Mouse (Mus musculus) midbrain, postnatal 0 days (tissue): ENCODE results near the gene Caskin1. TPM values are rescaled to one million over a fixed set of nuclear protein-coding genes. Genes with fewer than 3 reads are reported as not detected.
"Not testable (repeated sequence)": the region's sequence is repeated elsewhere in the genome, so short reads cannot be mapped to it uniquely, and the experiment has no call there.

Source experiments
- ATAC-seq: fragments of 200-750 bp; cut with Nextera tagmentation; 2 replicates; pipeline ENCODE4 v1.8.0; 2017; ENCODE audit warnings: moderate number of reproducible peaks, mild to moderate bottlenecking, moderate TSS enrichment, moderate library complexity; ENCODE audit not compliant: low FRiP score
- DNase-seq: peaks from one replicate; pipeline ENCODE4 v3.0.0-alpha.2; 2015; ENCODE audit warnings: low spot score
- H3K27ac ChIP-seq: fragments of 300-500 bp; sonication (generic); 2 replicates; pipeline ENCODE4 v1.5.1; 2014; ENCODE audit warnings: low read depth, mild to moderate bottlenecking, low read length, mixed read lengths
- H3K27me3 ChIP-seq: fragments of 300-500 bp; sonication (generic); 2 replicates; pipeline ENCODE4 v1.6.1; 2014; ENCODE audit warnings: low read length, control low read depth, mixed read lengths; ENCODE audit not compliant: insufficient read depth
- H3K36me3 ChIP-seq: fragments of 300-500 bp; sonication (generic); 2 replicates; pipeline ENCODE4 v1.6.1; 2014; ENCODE audit warnings: low read length, control low read depth, mixed read lengths; ENCODE audit not compliant: insufficient read depth
- H3K4me1 ChIP-seq: fragments of 300-500 bp; sonication (generic); 2 replicates; pipeline ENCODE4 v1.6.1; 2014; ENCODE audit warnings: mild to moderate bottlenecking, control low read depth, antibody characterized with exemption, low read length, mixed read lengths; ENCODE audit not compliant: insufficient read depth
- H3K4me2 ChIP-seq: fragments of 300-500 bp; sonication (generic); 2 replicates; pipeline ENCODE4 v1.6.1; 2014; ENCODE audit warnings: low read depth, mild to moderate bottlenecking, low read length, mixed read lengths; ENCODE audit not compliant: poor library complexity, severe bottlenecking
- H3K4me3 ChIP-seq: fragments of 300-500 bp; sonication (generic); 2 replicates; pipeline ENCODE4 v1.5.1; 2014; ENCODE audit warnings: low read depth, mild to moderate bottlenecking, low read length, moderate library complexity
- H3K9ac ChIP-seq: fragments of 300-500 bp; sonication (generic); replicated peaks from 2 replicates; pipeline ENCODE4 v1.6.1; 2014; ENCODE audit warnings: mild to moderate bottlenecking, low read length, moderate library complexity, mixed read lengths; ENCODE audit not compliant: poor library complexity, severe bottlenecking
- H3K9me3 ChIP-seq: fragments of 300-500 bp; sonication (generic); 2 replicates; pipeline ENCODE4 v1.6.1; 2016; ENCODE audit warnings: low read length, control low read depth
- CTCF ChIP-seq: IDR thresholded peaks from 2 replicates; pipeline ENCODE4 v1.5.1; 2016; ENCODE audit warnings: antibody characterized with exemption, mild to moderate bottlenecking
- WGBS: fragments of 180-500 bp; shearing (Covaris S2); extraction: QIAGEN DNeasy Blood & Tissue Kit; methylation state at CpG from one replicate; pipeline ENCODE4 v1.1.7; 2014; 5-methylcytosine and 5-hydroxymethylcytosine counted together
- polyA plus RNA-seq: library from polyadenylated mRNA; unstranded; fragments of >200 nt; fragmentation: Nextera tagmentation; extraction: Ambion mirVana; gene quantifications from 2 replicates; pipeline ENCODE4 v1.2.1, GENCODE M21; 2015
- total RNA-seq: library from RNA; depleted of rRNA; stranded (reverse); fragments of >200 nt; gene quantifications from 2 replicates; pipeline ENCODE4 v1.2.3, GENCODE M21; 2014

Gene Caskin1
- total and polyA plus RNA-seq, 2 experiments from 2014 or later = 47.5 to 151 TPM

DNA sequence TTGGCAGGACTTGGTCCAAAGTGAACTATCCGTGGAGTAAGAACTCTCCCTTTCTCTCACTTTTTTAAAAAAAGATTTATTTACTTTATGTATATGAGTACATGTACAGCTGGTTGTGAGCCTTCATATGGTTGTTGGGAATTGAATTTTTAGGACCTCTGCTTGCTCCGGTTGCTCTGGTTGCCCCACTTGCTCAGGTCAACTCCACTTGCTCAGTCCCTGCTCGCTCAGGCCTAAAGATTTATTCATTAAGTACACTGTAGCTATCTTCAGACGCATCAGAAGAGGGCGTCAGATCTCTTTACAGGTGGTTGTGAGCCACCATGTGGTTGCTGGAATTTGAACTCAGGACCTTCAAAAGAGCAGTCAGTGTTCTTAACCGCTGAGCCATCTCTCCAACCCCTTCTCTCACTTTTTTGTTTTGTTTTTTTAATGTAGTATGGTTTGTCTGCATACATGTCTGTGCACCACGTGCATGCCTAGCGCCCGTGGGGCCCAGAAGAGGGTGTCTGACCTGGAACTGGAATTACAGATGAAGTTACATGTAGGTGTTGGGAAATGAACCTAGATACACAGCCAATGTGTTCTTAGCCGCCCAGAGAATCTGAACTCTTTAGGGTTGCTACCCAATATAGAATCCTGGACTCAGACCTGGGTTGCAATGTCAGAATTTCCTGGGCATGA lies 32.7 kb upstream of the Caskin1 start:
- WGBS = 52% methylated on average over 10 of the region's 10 CpGs
- DNase-seq = not testable (repeated sequence)
- ATAC-seq = 0 out of 2 replicates have a peak, but pooled peaks have one; percentile 1

DNA sequence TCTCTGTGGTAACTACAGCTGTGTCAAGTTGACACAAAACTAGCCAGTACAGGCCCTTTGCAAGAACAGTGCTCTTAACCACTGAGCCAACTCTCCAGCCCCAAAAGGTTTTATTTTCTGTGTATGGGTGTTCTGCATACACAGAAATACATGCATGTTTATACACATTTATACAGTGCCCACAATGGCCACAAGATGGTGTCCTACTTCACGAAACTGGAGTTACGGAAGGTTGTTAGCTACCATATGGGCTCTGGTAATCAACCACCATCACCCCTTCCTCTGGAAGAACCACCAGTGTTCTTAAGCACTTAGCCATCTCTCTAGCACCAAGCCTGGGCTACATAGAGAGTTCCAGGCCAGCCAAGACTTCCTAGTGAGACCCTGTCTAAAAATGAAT lies 26.8 kb upstream of the Caskin1 start:
- no peaks in the 10 kb centered on the region for H3K27me3 ChIP-seq
- H3K27ac ChIP-seq = no peak overlapping the region
- no peak overlapping the region for H3K4me3 ChIP-seq
- ATAC-seq = no peak
- peak; percentile 42 for DNase-seq
- H3K36me3 ChIP-seq = no peaks in the 10 kb centered on the region
- H3K4me2 ChIP-seq = no peak overlapping the region
- H3K9me3 ChIP-seq = no peaks in the 10 kb centered on the region
- H3K4me1 ChIP-seq = no peaks in the 10 kb centered on the region
- 62% methylated on average over 2 of the region's 2 CpGs for WGBS
- no peak overlapping the region for H3K9ac ChIP-seq
- peak; percentile 56 for TF ChIP-seq CTCF

More for the DNA sequence above, 32.7 kb upstream of the Caskin1 start:
- H3K9ac ChIP-seq, H3K27ac ChIP-seq, H3K4me1 ChIP-seq, H3K9me3 ChIP-seq, H3K36me3 ChIP-seq, H3K27me3 ChIP-seq: not testable (repeated sequence)
- H3K4me3 ChIP-seq = peak overlapping the region; percentile 86; the same call in 1 of the 2 replicates
- peak; percentile 25; the same call in 1 of the 2 replicates for TF ChIP-seq CTCF
- 0 out of 2 replicates have a peak overlapping the region, but pooled peaks have one; percentile 24 for H3K4me2 ChIP-seq

DNA sequence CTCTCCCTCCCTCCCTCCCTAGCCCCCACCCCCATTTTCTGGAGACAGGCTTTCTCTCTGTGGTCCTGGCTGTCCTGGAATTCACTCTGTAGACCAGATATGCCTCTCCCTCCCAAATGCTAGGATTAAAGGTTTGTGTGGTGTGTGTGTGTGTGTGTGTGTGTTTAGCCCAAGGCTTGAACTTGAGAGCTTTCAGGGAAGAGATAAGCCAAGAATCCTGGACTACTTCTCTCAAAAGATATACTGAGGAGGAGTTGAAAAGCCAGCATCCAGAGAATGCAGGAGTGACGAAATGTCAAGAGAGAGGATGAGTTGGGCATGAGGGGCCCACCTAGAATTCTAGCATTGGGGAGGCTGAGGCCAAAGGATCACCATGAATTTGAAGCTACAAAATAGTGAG lies 25.5 kb upstream of the Caskin1 start:
- WGBS = 93% methylated on average over 1 of the region's 1 CpGs
- H3K4me2 ChIP-seq = no peak overlapping the region
- no peaks in the 10 kb centered on the region for H3K27me3 ChIP-seq
- no peak overlapping the region for H3K4me3 ChIP-seq
- ATAC-seq (no peak), DNase-seq (no peak)
- no peaks in the 10 kb centered on the region for H3K36me3 ChIP-seq
- TF ChIP-seq CTCF = no peak
- H3K9ac ChIP-seq = no peak overlapping the region
- no peaks in the 10 kb centered on the region for H3K9me3 ChIP-seq
- no peaks in the 10 kb centered on the region for H3K4me1 ChIP-seq
- no peak overlapping the region for H3K27ac ChIP-seq

DNA sequence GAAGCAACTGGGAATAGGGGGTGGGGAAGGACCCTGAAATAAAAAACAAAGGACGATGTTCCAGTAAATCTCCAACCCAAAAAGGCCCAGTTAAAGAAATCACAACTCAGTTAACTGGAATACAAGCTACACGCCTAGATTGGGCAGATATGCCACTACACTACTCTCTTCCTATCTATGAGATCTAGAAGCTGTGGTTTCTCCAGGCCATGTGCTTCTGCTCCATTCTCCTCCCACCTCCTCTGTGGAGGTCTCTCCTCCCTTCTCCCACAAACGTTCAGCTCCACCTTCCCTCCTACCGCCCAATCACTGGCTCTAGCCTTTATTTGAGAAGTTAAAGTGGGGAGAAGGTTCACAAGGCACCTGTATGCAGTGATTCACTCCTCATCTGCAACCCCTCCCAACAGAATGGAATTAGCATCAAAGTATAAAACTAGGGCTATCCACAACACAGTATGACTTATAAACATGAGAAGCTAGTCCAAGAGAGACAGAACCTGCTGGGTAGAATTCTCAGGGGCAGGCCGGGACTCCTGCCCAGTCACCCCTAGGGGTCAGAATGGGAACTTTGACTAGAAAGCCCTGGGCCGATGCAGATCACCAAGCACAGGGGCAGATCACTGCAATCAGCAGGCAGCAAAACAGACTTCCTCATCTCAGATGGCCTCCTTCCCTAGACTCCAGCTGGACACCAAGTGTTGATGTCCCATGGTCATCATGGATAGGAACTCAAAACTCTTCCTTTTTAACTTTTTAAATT lies 24.8 kb upstream of the Caskin1 start:
- no peaks in the 10 kb centered on the region for H3K4me1 ChIP-seq
- 66% methylated on average over 6 of the region's 6 CpGs for WGBS
- no peak overlapping the region for H3K9ac ChIP-seq
- ATAC-seq (no peak), DNase-seq (no peak)
- H3K4me3 ChIP-seq = no peak overlapping the region
- no peak overlapping the region for H3K4me2 ChIP-seq
- H3K36me3 ChIP-seq = no peaks in the 10 kb centered on the region
- no peaks in the 10 kb centered on the region for H3K9me3 ChIP-seq
- H3K27me3 ChIP-seq = no peaks in the 10 kb centered on the region
- TF ChIP-seq CTCF = no peak
- H3K27ac ChIP-seq = no peak overlapping the region

DNA sequence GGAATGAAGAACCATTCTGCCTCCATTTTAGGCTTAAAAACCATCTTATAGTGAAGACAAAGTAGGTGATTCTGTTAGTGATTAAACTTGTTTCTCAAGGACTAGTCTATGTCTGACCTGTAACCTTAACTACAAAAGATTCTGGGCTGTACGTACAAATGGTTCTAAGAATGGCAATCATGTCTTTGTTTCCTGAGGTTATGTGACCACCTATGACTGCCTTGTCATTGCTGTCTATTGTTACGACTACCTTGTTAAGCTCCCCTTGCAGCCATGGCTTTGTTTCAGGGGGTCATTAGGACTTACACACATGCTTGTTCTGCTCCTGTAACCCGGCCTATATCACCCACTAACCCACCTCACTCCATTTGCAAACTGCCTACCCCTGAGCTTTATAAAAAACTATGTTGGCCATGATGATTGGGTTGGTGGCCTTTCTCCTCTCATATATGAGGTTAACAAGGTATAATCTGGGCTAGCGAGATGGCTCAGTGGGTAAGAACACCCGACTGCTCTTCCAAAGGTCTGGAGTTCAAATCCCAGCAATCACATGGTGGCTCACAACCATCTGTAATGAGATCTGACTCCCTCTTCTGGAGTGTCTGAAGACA lies 19.7 kb upstream of the Caskin1 start:
- Histone ChIP-seq H3K9me3 (no peaks in the 10 kb centered on the region), H3K4me2 (no peak overlapping the region), H3K4me1 (peaks cover 14% of the 10 kb centered on the region), H3K27ac (no peak overlapping the region), H3K27me3 (no peaks in the 10 kb centered on the region), H3K4me3 (no peak overlapping the region), H3K36me3 (no peaks in the 10 kb centered on the region), H3K9ac (no peak overlapping the region)
- DNase-seq (no peak), ATAC-seq (no peak)
- 93% methylated on average over 5 of the region's 5 CpGs for WGBS
- TF ChIP-seq CTCF = no peak
